Mouse (Mus musculus): Measurements from ENCODE around the gene Prpf18.

Prpf18 gene

DNA sequence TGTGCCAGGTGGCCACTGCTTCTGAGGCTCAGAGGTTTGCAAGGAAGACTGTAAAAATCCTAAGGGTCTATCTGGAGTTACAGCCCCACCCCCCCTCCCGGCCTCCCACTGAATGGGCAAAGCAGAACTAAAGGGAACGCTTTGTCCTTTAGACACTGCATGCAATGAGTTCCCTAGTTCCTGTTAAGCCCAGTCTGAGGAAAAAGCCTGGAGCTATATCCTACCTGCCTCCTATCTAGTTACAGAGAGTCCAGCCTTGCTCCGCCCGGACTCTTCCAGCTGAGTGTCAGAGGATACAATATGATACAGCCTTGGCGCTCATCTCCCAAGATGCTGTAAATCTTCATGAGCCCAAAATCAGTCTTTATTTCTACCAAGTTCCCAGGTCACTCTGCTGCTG lies 77.7 kb downstream of the Prpf18 start:
- DNase-seq (ENCODE audit: low spot score): no peak

DNA sequence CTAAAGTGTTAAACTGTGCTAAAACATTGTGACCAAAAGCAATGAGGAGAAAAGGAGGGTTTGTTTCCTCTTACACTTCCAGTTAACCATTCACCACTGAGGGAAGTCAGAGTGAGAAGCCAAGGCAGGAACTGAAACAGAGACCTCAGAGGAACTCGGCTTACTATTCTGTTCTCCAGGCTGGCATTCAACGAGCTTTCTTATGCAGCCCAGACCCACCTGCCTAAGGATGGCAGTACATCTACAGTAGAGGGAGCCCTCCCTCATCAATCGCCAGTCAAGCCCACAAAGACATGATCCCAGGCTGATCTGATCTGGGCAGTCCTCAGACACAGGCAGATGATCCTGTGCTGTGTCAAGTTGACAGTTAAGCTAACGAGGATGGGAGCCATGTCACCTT lies 78.5 kb downstream of the Prpf18 start:
- no peak for DNase-seq (ENCODE audit: low spot score)

DNA sequence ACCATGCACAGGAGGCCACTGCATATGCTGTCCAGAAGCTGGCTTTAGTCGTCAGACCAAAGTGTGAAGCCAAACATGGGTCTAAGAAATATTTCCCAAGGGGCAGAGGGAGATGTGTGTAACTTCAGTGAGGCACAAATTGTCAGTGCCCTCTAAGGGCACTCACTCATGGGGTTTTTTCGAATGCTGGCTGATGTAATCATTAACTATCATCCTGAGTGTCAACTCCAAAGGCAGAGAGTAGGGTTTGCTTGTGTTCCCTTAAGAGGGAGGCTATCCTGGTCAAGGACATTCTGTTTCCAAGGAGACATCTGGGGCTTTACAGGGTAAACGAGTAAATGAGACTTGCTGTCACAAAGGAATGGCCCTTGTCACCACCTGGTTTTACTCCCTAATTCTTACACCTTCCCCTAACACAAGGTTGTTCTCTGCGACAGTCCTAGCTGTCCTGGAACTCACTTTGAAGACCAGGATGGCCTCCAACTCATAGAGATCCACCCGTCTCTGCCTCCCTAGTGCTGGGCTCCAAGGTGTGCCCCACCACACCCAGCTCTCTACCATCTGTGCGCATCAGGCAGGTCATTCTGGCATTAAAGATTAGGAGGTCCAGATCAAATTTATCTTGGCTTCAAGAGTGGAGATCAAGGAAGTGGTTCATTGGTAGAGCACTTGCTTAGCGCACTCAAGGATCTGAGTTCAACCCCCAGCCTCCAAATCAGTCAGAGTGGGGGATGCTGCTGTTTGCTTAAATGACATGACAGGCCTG lies 79.2 kb downstream of the Prpf18 start:
- no peak for DNase-seq (ENCODE audit: low spot score)
